25 mouse cellular contexts compared by ENCODE assay signal in the genomic region with DNA sequence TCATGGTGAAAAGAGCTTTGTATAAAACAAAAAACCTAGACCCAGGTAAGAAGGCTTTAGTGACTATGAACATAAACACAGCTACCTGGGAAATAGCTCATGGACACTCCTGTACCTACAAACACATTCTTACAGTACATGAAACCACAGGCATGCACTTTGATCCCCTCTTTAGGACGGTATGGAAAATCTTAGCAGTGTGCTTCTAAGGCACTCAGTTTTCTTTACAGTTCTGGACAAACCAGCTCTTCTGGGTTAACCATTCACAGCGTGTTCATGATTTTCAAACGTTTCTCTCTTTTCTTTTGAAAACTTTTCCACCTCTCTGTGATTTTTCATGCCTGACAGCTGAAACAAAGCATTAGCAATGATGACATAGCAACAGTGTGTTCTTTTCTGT. TPM values are rescaled to one million over a fixed set of nuclear protein-coding genes. Genes with fewer than 3 reads are reported as not detected.
DNase-seq lines count a peak whose midpoint lies in the region; ATAC-seq and TF ChIP-seq lines count a peak whose summit lies in the region.
"Had no signal": no experiment of that assay in that cellular context is flagged by ENCODE, and none has a peak within 500 bp of the region (broad histone marks: within the 10 kb centered on the region; RNA-seq: fewer than 3 reads in every experiment).

No protein-coding gene starts in this region.

- H3K4me2 ChIP-seq in kidney, embryonic 15.5 days: no peak overlapping the region
- H3K4me2 ChIP-seq in lung, embryonic 15.5 days: no peak overlapping the region
- H3K4me2 ChIP-seq in intestine, embryonic 16.5 days (ENCODE audit: low read depth, low read length): 0 out of 2 replicates have a peak overlapping the region, but pooled peaks have one; percentile 6
- no peak overlapping the region for H3K4me2 ChIP-seq in stomach, embryonic 15.5 days
- H3K4me2 ChIP-seq: heart, embryonic 15.5 days; hindbrain, embryonic 15.5 days; limb, embryonic 13.5 days; liver, embryonic 15.5 days; midbrain, embryonic 15.5 days had no signal

- peak overlapping the region; percentile 61 for H3K27ac ChIP-seq in kidney, embryonic 15.5 days
- peak overlapping the region; percentile 92 for H3K27ac ChIP-seq in lung, embryonic 15.5 days
- H3K27ac ChIP-seq in intestine, embryonic 16.5 days (ENCODE audit: low read length): no peak overlapping the region
- H3K27ac ChIP-seq in stomach, embryonic 15.5 days: peak overlapping the region; percentile 78
- H3K27ac ChIP-seq: heart, embryonic 15.5 days; hindbrain, embryonic 15.5 days; limb, embryonic 13.5 days; liver, embryonic 15.5 days; midbrain, embryonic 15.5 days had no signal

- no peak for TF ChIP-seq CTCF in lung, adult 2 months (IDR thresholded peaks at IDR 0.05; ENCODE audit: insufficient read depth, low read length)

- peak; percentile 81 for ATAC-seq in kidney, embryonic 15.5 days (replicated peaks; ENCODE audit: low FRiP score)
- ATAC-seq in lung, embryonic 15.5 days (ENCODE audit: borderline replicate concordance, extremely low read depth, low FRiP score, low TSS enrichment): peak; percentile 88
- ATAC-seq in intestine, embryonic 16.5 days: peak; percentile 96
- peak; percentile 84 for ATAC-seq in stomach, embryonic 15.5 days (ENCODE audit: insufficient read depth, low FRiP score, low read depth)
- ATAC-seq: forebrain, embryonic 14.5 days; midbrain, embryonic 15.5 days had no signal

- H3K27me3 ChIP-seq in kidney, embryonic 15.5 days: no peaks in the 10 kb centered on the region
- H3K27me3 ChIP-seq in lung, embryonic 15.5 days: no peaks in the 10 kb centered on the region
- no peaks in the 10 kb centered on the region for H3K27me3 ChIP-seq in intestine, embryonic 16.5 days (replicated peaks; ENCODE audit: control insufficient read depth, insufficient read depth, low read length)
- no peaks in the 10 kb centered on the region for H3K27me3 ChIP-seq in stomach, embryonic 15.5 days (replicated peaks)
- H3K27me3 ChIP-seq: CH12.LX; heart, embryonic 15.5 days; hindbrain, embryonic 15.5 days; limb, embryonic 13.5 days; liver, embryonic 15.5 days; megakaryocyte, embryonic 14.5 days; midbrain, embryonic 15.5 days had no signal

- H3K9ac ChIP-seq in kidney, embryonic 15.5 days: no peak overlapping the region
- no peak overlapping the region for H3K9ac ChIP-seq in lung, embryonic 15.5 days
- no peak overlapping the region for H3K9ac ChIP-seq in intestine, embryonic 16.5 days (ENCODE audit: low read depth, low read length)
- no peak overlapping the region for H3K9ac ChIP-seq in stomach, embryonic 15.5 days
- H3K9ac ChIP-seq: heart, embryonic 15.5 days; hindbrain, embryonic 15.5 days; limb, embryonic 13.5 days; liver, embryonic 15.5 days; midbrain, embryonic 15.5 days had no signal

- WGBS in kidney, embryonic 15.5 days: 44% methylated on average over 3 of the region's 3 CpGs
- 44% methylated on average over 3 of the region's 3 CpGs for WGBS in lung, embryonic 15.5 days
- WGBS in lung, adult 2 months: 58% methylated on average over 3 of the region's 3 CpGs
- WGBS in intestine, embryonic 16.5 days: 35% methylated on average over 3 of the region's 3 CpGs
- WGBS in stomach, embryonic 15.5 days: 41% methylated on average over 3 of the region's 3 CpGs

- no peaks in the 10 kb centered on the region for H3K4me1 ChIP-seq in kidney, embryonic 15.5 days
- peaks cover 19% of the 10 kb centered on the region; the same call in 1 of the 2 replicates for H3K4me1 ChIP-seq in lung, embryonic 15.5 days
- peaks cover 3% of the 10 kb centered on the region for H3K4me1 ChIP-seq in lung, adult 2 months (ENCODE audit: control insufficient read depth, insufficient read depth, low read length)
- H3K4me1 ChIP-seq in intestine, embryonic 16.5 days (ENCODE audit: control insufficient read depth, insufficient read depth, low read length): 0 out of 2 replicates have a peak, but pooled peaks cover 5% of the 10 kb centered on the region
- no peaks in the 10 kb centered on the region for H3K4me1 ChIP-seq in stomach, embryonic 15.5 days
- H3K4me1 ChIP-seq: heart, embryonic 15.5 days; hindbrain, embryonic 15.5 days; limb, embryonic 13.5 days; liver, embryonic 15.5 days; midbrain, embryonic 15.5 days had no signal

- no peak overlapping the region for H3K4me3 ChIP-seq in kidney, embryonic 15.5 days (replicated peaks)
- no peak overlapping the region for H3K4me3 ChIP-seq in lung, embryonic 15.5 days
- no peak overlapping the region for H3K4me3 ChIP-seq in lung, adult 2 months (replicated peaks; ENCODE audit: extremely low read depth, low read depth, low read length)
- H3K4me3 ChIP-seq in intestine, embryonic 16.5 days (ENCODE audit: low read length): no peak overlapping the region
- no peak overlapping the region for H3K4me3 ChIP-seq in stomach, embryonic 15.5 days (replicated peaks)
- H3K4me3 ChIP-seq: erythroblast, embryonic 14.5 days; heart, embryonic 15.5 days; hindbrain, embryonic 15.5 days; limb, embryonic 13.5 days; liver, embryonic 15.5 days; megakaryocyte, embryonic 14.5 days; midbrain, embryonic 15.5 days had no signal

- DNase-seq in kidney, adult 11 months: no peak
- no peak for DNase-seq in lung, adult 2 months
- DNase-seq in left cerebral cortex, adult 9 months (ENCODE audit: low spot score in 2 of 2): no peak
- no peak for DNase-seq in adrenal gland, postnatal 25 days
- DNase-seq: adrenal gland, postnatal 14 days; cerebellum, adult 11 months; cerebellum, postnatal 14 days; gastrocnemius, postnatal 14 days; heart, postnatal 4 days; kidney, adult 9 months; thymus, postnatal 25 days had no signal

- no peaks in the 10 kb centered on the region for H3K36me3 ChIP-seq in kidney, embryonic 15.5 days
- no peaks in the 10 kb centered on the region for H3K36me3 ChIP-seq in lung, embryonic 15.5 days
- no peaks in the 10 kb centered on the region for H3K36me3 ChIP-seq in intestine, embryonic 16.5 days (ENCODE audit: control insufficient read depth, insufficient read depth, low read length)
- H3K36me3 ChIP-seq in stomach, embryonic 15.5 days: no peaks in the 10 kb centered on the region
- H3K36me3 ChIP-seq: heart, embryonic 15.5 days; hindbrain, embryonic 15.5 days; limb, embryonic 13.5 days; liver, embryonic 15.5 days; midbrain, embryonic 15.5 days had no signal

- H3K9me3 ChIP-seq in kidney, embryonic 15.5 days (replicated peaks): no peaks in the 10 kb centered on the region
- H3K9me3 ChIP-seq in lung, embryonic 15.5 days: no peaks in the 10 kb centered on the region
- no peaks in the 10 kb centered on the region for H3K9me3 ChIP-seq in intestine, embryonic 16.5 days (ENCODE audit: control insufficient read depth, low read length)
- no peaks in the 10 kb centered on the region for H3K9me3 ChIP-seq in stomach, embryonic 15.5 days
- H3K9me3 ChIP-seq: heart, embryonic 15.5 days; hindbrain, embryonic 15.5 days; limb, embryonic 13.5 days; liver, embryonic 15.5 days; megakaryocyte, embryonic 14.5 days; midbrain, embryonic 15.5 days had no signal

- TF ChIP-seq POLR2A in lung, adult 2 months (IDR thresholded peaks at IDR 0.05; ENCODE audit: borderline replicate concordance, extremely low read depth, low read depth, low read length): no peak

RNA-seq across cellular contexts. Expression of a gene that starts 15.7 kb away (rescaled TPM):
- 39.5 and 42.4 TPM in 2 replicates for polyA plus RNA-seq in kidney, embryonic 15.5 days (2015; fragmentation: Nextera tagmentation; extraction: Ambion mirVana)
- 182 and 191 TPM in 2 replicates for polyA plus RNA-seq in lung, embryonic 15.5 days (2015; fragmentation: Nextera tagmentation; extraction: Ambion mirVana)
- 23.6 and 47.8 TPM in 2 replicates for polyA plus RNA-seq in lung, adult 2 months (2012; rRNA removed)
- polyA plus RNA-seq in intestine, embryonic 16.5 days (2015; fragmentation: Nextera tagmentation; extraction: Ambion mirVana): 52.2 and 59.5 TPM in 2 replicates
- 398 and 654 TPM in 2 replicates for polyA plus RNA-seq in stomach, embryonic 15.5 days (2015; fragmentation: Nextera tagmentation; extraction: Ambion mirVana)
- total RNA-seq in adrenal gland, postnatal 25 days (2021): 10.7 and 11.4 TPM in 2 replicates
- total RNA-seq: MEL had no signal
- polyA plus RNA-seq: erythroblast, embryonic 14.5 days had no signal
